Mouse (Mus musculus) cerebellum, adult 2 months (tissue): ENCODE measurements around the gene Rgmb.

Experiments used
- CTCF ChIP-seq: fragments of 200-500 bp; IDR thresholded peaks from 2 replicates; pipeline ENCODE4 v1.5.1; 2011; ENCODE audit warnings: low read depth, mild to moderate bottlenecking, control low read depth, low read length, moderate library complexity, borderline replicate concordance; ENCODE audit not compliant: insufficient read depth
- POLR2A ChIP-seq: fragments of 200-500 bp; IDR thresholded peaks from 2 replicates; pipeline ENCODE4 v1.6.1; 2011; ENCODE audit warnings: low read length, control low read depth, borderline replicate concordance; ENCODE audit not compliant: insufficient read depth

- TF ChIP-seq CTCF, result no peak
- TF ChIP-seq POLR2A, result no peak
Measured at GRCm38 (mm10) chr17:15841425-15841824, 10.6 kb upstream of the Rgmb start.
